Mouse (Mus musculus) v-Abl transformed pro-B cells (cell line): ENCODE measurements around the gene Wasf2.

Source experiments
- in situ Hi-C, 2 experiments: fragments of 400-800 bp; cut with MboI; formaldehyde crosslinking; loops; one replicate each; pipeline ENCODE4 v1.15.1; 2025; ENCODE audit not compliant: unreplicated experiment in 2 of 2

Wasf2 gene

DNA sequence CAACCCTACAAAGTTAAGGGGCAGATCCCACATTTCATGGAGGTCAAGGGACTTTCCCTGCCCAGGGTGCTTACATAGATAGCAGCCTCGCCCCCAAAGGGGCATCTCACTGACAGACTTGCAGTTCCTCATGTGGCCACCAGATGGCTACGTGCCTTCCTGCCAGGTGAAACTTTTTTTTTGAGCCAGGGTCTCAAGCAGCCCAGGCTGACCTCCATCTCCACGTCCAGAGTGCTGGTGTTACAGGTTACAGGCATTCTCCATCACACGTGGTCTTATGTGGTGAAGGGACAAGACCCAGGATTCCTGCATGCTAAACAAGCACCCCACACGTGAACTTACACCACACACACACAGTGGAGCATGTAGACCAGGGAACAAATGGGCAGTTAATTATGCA lies 87.3 kb downstream of the Wasf2 start:
- in situ Hi-C loops, result loop anchor here (5.0 to 10.0 kb wide), 5 partner anchors 35 to 283 kb away; no protein-coding TSS in a partner anchor

DNA sequence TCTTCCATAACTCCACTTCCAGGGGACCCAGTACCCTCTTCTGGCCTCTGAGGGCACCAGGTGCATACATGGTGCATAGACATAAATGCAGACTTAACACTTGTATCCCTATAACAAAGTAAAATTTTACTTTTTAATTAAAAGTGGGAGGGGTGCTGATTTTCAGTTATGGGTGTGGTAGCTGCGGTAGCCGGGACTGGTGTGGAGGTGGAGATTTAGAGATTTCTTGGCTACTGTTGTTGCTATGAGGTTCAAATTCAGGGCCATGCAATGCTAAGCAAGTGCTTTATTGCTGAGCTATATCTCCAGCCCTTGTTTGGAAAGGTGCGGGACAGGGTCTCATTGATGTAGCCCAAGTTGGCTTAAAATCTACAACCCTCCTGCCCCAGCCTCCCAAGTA lies 88.4 kb downstream of the Wasf2 start:
- in situ Hi-C loops, result loop anchor here (5.0 to 10.0 kb wide), 5 partner anchors 34 to 284 kb away; no protein-coding TSS in a partner anchor

DNA sequence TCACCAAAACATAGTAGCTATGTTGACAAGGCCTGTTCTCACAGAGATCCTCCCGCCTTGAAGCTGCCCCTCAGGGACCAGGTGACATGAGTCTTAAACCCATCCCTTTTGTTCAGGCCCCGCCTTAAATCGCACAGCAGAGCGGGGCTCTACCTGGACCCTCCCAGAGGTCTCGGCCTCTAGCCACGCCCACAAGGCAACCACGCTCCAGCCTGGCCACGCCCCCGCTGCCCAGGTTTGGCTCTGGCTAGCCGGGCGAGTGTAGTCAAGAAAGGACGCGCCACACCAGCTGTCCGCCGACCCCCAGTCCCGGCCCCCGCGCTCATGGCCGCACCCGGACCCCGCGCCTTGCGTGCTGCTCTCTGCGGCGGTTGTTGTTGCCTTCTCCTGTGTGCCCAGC lies 90.4 kb downstream of the Wasf2 start:
- in situ Hi-C loops, result no loop called here

DNA sequence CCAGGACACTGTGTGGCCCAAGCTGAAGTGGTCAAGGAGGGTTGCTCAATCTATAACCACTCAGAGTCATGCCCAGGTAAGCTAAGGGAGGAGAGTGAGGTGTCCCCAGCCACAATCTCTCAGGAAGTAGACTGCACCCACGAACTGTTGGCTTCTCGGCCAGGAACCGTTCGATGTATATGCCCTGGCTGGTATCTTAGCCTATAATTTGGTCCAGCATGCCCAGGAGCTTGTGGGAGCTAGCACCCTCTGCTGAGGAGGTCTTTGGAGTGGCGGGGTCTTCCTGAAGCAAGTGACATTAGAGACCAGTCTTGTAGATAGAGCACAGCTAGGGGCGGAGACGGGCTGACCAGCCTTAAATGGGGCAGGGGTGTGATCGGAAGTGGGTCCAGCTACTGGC lies 91.4 kb downstream of the Wasf2 start:
- in situ Hi-C loops, result no loop called here

DNA sequence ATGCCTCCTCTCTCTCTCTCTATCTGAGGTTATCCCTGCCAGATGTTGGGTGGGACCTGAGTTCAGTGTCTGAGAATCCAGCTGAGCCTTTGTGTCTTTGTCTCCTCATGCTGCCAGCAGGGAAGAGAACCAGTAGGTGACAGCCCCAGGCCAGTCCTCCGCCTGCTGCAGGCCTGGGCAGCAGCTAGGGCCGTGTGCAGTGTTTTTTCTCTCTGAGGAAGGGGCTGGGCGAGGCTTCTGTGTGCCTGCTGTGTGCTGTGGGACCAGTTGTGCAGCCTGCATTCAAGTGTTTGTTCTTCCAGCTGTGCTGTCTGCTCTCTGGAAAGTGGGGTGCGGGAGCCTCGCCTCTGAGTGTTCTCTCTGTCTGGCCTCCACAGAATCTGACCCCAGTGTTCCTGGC lies 93.6 kb downstream of the Wasf2 start:
- in situ Hi-C loops, result no loop called here

DNA sequence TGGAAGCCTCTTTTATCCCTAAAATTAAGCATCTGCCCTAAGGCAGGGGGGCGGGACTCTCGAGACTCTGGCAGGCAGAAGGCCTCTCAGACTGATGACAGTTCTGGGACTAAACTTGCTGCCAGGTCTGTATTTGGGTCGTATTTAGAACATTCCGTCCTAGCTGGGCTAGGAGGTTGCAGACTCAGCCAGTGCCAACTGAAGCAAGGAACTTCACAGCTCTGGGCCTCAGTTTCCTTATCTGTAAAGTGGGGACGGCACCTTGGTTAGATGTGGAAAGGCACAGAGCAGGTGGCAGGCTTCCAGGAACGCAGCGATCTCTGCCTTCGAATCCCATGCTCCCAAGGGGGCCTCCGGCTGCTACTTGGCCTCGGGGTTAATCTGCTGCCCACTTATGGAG lies 95.8 kb downstream of the Wasf2 start:
- in situ Hi-C loops, result no loop called here

DNA sequence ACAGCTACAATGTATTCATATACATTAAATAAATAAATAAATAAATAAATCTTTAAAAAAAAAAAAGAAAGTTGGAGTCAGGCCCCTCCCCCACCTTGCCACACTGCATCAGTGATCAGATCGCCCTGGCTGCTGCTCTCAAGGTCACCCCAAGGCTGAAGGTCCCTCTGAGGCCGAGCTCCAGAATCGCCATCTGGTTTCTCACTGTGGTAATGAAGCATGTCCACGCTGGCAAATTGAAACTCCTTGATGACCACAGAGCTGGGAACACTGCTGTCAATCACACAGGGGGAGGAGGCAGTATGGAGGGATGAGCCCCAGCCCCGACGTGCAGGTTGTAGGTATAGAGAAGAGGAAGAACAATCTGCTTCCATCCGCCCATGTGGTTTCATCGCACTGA lies 97.3 kb downstream of the Wasf2 start:
- in situ Hi-C loops, result no loop called here

DNA sequence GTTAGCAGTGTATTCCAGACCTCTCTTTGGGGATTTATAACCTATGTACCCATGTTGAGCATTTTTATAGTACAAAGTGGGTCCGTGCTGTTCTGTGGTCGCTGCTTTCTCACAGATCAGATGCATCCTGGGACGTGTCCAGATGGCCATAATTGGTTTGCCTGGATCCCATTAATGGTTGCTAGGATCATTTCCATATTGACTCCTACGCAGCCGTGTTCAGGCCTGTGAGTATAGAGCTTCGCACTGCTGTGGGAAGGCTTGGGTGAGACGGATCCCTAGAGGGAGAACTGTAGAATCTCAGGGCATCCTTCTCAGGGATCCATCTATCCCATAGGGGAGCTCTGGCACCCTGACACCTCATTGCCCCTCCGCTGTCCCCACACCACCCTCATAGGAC lies 99.3 kb downstream of the Wasf2 start:
- in situ Hi-C loops, result no loop called here

DNA sequence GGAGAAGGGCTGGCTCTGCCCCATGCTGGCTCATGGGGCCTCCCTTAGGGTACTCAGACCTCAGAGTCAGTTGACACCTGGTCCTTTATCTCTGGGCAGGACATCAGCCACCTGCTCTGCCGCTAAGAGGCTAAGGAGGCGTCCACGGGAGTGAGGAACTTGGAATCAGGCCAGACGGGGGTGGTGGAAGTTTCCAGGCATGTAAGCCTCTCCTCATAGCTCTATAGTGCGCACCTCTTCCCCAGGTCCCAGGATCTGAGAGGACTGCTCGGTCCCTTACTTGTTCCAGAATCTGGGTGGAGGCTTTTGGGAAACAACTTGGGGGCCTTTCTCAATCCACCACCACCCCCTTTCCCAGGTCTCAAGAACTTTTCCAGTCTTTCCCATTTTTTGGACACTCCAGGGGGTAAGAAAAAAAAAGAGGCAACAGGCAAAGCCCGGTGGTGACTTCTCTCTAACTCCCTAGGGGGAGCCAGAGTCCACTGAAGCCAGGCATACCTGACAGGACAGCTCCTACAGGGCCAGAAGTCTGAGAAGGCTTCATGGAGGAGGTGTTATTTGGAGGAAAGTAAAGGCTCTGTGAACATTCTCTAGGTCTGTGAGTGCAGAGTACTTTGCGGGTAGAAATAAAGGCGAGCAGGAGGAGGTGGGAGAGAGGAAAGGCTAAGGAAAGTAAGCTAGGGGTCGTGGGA lies 103.1 kb downstream of the Wasf2 start:
- in situ Hi-C loops, result no loop called here

DNA sequence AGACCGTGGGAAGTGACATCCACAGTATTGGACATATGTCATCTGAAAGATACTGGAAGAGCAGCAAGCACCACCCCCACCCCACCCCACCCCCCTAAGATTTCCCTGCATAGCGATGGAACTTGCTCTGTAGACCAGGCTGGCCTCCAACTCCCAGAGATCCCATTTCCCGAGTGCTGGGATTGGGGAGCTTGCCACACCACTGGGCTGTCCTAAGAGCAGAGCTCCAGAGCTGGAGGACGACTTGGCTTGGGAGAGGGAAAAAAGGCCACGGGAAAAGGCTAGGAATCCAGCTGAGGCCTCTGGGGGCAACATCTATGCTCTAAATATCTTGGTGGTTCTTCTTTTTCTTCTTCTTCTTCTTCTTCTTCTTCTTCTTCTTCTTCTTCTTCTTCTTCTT lies 104.5 kb downstream of the Wasf2 start:
- in situ Hi-C loops, result no loop called here

DNA sequence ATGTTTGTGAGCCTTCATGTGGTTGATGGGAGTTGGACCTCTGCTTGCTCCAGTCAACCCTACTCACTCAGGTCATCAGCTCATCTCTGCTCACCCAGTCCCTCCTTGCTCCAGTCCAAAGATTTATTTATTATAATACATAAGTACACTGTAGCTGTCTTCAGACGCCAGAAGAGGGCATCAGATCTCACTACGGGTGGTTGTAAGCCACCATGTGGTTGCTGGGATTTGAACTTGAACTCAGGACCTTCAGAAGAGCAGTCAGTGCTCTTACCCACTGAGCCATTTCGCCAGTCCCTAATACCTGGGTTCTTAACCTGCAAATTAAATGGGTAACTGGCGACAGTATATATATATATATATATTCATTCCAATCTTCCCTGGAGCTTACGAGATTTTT lies 105.1 kb downstream of the Wasf2 start:
- in situ Hi-C loops, result no loop called here

DNA sequence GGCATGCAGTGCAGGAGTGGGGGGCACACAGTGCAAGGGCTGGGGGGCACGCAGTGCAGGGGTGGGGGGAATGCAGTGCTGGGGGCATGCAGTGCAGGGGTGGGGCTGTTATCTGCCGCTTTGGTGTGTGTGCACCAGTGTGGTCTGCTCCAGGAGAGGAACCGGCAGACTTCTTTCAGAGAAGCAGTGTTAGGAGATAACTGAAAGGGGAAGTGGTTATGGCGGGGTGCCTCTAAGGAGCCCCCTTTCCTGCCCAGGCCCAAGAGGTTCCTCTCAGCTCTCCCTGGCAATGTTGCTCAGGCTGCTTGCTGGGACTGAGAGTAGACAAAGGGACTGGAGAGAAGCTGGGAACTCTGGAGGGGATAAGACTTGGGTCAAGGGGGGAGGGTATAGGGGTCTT lies 107.6 kb downstream of the Wasf2 start:
- in situ Hi-C loops, result no loop called here

DNA sequence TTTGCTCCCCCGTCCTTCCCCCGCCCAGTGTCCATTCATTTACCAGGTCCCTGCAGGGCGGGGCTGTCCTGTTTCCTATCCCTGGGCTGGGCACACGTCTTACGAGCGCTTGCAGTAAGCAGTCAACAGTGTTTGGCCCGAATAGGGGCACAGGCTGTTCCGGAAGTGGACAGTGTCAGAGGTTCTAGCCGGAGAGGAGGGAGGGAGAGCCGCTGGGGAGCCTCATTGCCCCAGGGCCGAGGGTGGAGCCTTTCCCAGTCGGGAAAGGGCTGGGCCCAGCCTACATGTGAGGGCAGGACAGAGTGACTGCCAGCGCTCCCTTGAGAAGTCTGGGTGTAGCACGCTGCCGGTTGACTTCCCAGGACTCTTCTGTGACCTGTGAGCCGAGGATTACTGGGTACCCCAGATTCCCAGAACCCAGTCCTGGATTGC lies 110.2 kb downstream of the Wasf2 start, which contains the start of gene Map3k6:
Gene Map3k6, plus strand, starts transcription at position 329 of the 432 bp plus-strand sequence.
- in situ Hi-C loops, result no loop called here

DNA sequence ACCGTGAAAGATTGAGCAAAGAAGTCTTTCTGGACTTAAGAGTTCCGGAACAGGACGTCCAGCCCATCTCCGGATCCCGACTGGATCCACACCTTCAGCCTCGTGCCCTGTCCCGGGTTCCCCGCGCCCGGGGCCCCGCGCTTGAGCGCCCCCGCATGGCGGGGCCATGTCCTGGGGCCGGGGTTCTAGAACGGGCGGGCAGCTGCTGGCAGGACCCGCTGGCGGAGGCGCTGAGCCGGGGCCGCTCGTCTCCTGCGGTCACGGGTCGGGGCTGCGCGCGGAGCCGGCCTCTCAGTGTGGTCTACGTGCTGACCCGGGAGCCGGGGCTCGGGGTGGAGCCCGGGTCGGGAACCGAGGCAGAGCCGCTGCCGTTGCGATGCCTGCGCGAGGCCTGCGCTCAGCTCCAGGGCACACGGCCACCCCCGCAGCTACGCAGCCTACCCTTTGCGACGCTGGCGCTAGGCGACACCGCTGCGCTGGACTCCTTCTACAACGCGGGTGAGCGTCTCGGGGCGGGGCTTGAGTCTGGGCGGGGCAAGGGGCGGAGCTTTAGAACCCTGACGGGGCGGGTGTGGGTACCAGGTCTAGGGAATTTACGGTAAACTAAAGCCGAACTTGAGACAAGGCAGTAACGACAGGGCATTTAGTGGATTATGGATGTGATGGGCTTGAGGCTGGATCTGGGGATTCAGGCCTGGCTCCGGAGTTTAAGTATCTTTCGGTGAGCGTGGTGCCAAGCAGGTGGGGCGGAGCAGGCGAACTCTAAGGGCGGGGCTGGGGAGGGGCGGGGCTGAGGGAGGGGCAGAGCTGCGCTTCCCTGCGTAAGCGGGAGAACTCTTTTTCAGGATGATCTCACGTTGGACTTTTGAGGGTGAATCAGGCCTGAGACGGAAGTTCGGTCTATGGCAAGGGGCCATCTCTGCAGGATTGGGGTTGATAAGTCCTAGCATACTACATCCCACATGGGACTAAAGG lies 110.9 kb downstream of the Wasf2 start:
- in situ Hi-C loops, result no loop called here

DNA sequence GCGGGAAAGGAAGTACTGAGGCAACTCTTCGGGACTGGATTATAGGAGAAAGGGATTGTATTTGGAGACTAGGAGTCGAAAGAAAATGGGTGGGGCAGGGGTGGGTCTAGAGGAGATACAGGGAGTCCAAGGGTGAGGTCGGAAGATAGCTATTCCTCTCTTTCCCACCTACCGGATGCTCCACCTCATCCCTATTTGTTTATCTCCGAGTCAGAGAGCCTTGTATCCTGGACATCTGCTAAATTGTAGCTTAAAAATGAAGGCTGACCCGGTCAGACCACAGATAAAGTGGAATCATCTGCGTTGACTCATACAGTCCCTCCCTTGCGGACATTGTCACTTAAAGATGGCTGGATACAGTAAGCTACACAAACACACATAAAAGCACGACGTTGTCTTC lies 111.6 kb downstream of the Wasf2 start:
- in situ Hi-C loops, result no loop called here

DNA sequence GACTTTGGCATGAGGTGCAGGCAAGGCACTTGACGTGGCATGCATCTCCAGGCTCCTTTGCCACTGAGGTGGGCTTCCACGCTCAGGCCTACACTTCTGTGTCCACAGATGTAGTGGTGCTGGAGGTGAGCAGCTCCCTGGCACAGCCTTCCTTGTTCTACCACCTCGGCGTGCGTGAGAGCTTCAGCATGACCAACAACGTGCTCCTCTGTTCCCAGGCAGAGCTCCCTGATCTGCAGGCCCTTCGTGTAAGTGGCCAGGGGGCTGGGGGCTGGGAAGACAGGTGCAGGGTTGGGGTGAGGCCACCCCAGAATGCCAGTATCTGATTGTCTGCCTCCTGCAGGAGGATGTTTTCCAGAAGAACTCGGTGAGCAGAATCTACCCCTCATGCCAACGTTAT lies 112.4 kb downstream of the Wasf2 start:
- in situ Hi-C loops, result no loop called here

DNA sequence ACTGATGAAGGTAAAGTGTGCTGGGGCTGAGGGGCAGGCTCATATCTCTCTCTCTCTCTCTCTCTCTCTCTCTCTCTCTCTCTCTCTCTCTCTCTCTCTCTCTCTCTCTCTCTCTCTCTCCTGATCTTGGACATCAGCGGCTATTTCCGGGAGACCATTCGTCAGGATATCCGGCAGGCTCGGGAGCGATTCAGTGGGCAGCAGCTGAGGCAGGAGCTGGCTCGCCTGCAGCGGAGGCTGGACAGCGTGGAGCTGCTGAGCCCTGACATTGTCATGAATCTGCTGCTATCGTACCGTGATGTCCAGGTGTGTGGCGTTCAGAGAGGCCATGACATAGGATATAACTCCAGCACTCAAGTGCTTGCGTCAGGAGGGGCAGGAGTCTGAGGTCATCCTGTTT lies 113.2 kb downstream of the Wasf2 start:
- in situ Hi-C loops, result no loop called here

DNA sequence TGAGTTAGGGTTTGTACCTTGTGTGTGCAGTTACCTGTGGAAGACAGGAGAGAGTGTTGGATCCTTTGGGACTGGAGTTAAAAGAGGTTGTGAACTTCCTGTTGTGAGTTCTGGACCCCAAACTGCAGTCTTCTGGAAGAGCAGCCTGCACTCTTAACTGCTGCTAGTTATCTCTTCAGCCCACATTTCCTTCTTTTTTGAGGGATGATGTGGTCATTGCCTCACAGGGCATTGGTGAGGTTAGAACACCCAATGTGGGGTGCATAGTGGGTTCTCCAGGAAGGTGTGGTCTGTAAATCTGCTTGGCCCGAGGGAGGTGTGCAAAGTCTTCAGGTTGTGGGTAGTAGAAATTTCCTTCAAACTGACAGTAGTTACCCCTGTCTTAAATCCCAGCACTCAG lies 114.0 kb downstream of the Wasf2 start:
- in situ Hi-C loops, result no loop called here

DNA sequence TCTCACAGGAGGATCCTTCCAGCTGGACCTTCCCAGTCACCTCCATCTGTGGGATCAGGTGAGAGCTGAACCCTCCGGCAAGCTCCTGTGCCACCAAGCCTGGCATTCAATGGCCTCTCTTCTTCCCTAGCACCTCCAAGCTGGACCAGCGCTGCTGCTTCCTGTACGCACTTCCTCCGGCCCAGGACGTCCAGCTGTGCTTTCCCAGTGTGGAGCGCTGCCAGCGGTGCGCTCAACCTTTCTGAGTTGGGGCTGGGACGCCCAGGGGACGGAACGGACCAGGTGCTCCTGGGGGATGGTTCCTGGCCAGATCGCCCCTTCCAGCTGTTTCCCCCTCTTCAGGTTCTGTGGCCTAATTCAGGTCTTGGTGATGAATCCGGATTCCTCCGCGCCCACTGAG lies 116.8 kb downstream of the Wasf2 start:
- in situ Hi-C loops, result loop anchor here in 1 of 2 experiments (5.0 kb wide), 1 partner anchor 35 kb away; the partner anchor contains the start of genes Cd164l2 and Gpr3

DNA sequence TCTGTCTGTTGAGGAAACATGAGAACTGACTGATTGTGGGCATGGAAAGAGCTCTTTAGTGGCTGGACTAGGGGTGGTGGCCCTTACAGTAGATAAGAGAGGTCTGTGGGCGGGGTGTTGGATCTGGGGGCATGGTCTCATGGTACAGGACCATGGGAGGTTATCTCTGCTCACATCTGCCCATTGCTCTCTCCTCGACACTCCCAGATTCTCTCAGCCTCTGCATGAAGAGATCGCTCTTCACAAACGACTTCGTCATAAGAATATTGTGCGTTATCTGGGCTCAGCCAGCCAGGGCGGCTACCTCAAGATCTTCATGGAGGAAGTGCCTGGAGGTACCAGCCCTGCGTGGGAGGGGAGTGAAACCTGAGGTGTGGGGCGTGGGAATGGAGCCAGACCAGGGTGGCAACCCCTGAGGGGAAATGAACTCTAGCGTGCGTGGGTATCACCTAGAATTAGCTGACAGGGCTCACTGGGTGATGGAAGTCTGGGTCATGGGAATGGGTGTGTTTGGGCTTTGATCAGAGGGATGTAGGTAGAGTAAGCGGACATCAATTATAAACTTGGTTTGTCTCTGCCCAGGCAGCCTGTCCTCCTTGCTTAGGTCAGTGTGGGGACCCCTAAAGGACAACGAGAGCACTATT lies 117.6 kb downstream of the Wasf2 start:
- in situ Hi-C loops, result loop anchor here in 1 of 2 experiments (5.0 kb wide), 1 partner anchor 36 kb away; the partner anchor contains the start of genes Cd164l2 and Gpr3
